Mouse (Mus musculus) Patski (cell line): ENCODE measurements around the gene Prss58. TPM values are rescaled to one million over a fixed set of nuclear protein-coding genes. Genes with fewer than 3 reads are reported as not detected.

Experiments used
- ATAC-seq: fragments of 100-300 bp; one replicate; pipeline ENCODE4 v1.8.0; 2021
- CTCF ChIA-PET: fragments of 350-600 bp; sonication (Branson Sonifier 250); formaldehyde crosslinking; loops from one replicate; lab custom pipeline; 2022; ENCODE audit warnings: inconsistent platforms; lab: Charles Lee
- POLR2A ChIA-PET: fragments of 350-600 bp; sonication (Branson Sonifier 250); formaldehyde crosslinking; loops from one replicate; lab custom pipeline; 2022; ENCODE audit warnings: antibody characterized with exemption, inconsistent platforms; lab: Charles Lee
- DNase-seq: peaks from one replicate; pipeline ENCODE4 v3.0.0-alpha.2; 2011; ENCODE audit warnings: low read depth, low spot score
- H3K27me3 ChIP-seq: fragments of 371-371 bp; one replicate; pipeline ENCODE4 v1.5.1; 2021
- CTCF ChIP-seq: fragments of 100-300 bp; IDR thresholded peaks from one replicate; pipeline ENCODE4 v1.5.1; 2021
- in situ Hi-C: fragments of 300-500 bp; cut with MboI; formaldehyde crosslinking; loops from 3 replicates; pipeline ENCODE4 v1.11.1; 2018; ENCODE audit warnings: low pct_unique_long_range_greater_than_20kb, mixed read lengths
- polyA plus RNA-seq: library from polyadenylated mRNA; unstranded; gene quantifications from one replicate; pipeline ENCODE4 v1.2.3, GENCODE M21; 2021

Prss58 gene
- polyA plus RNA-seq = not detected

- ATAC-seq (no peak), DNase-seq (no peak)
- CTCF ChIA-PET = no interaction called here
- TF ChIP-seq CTCF = no peak
- in situ Hi-C loops = no loop called here
- peaks cover 13% of the 10 kb centered on the region for H3K27me3 ChIP-seq
- POLR2A ChIA-PET = no interaction called here
Observed at GRCm38 (mm10) chr6:40900287-40900686, at the start of gene Prss58. Gene Prss58, minus strand, starts transcription at chr6:40900387.

- in situ Hi-C loops = no loop called here
- DNase-seq (no peak), ATAC-seq (no peak)
- ChIA-PET POLR2A (no interaction called here), CTCF (interaction anchor here (1.1 kb wide), 1 partner anchor 613 kb away, joined by 3 read pairs; no protein-coding TSS in a partner anchor)
- H3K27me3 ChIP-seq = no peaks in the 10 kb centered on the region
- TF ChIP-seq CTCF = no peak
Observed at GRCm38 (mm10) chr6:40940457-40940856, 40.3 kb upstream of the Prss58 start, which contains the start of gene 1700074P13Rik. Gene 1700074P13Rik, minus strand, starts transcription at chr6:40940557.

DNA sequence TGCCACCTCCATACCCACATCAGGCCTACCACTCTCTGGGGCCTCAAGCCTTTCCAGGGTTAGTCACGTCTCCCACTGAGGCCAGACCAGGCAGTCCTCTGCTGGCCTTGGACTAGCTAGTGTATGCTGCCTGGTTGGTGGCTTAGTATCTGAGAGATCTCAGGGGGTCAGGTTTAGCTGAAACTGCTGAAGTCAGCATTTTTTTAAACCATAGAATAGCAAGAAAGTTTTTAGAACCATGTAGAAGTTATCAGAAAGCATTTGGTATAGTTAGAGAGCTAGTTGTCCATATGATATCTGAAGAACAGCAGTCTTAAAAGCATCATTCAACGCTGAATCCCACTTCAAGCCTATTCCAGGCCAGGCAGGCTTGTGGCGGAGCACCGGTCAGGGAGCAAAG, 19.8 kb upstream of the Prss58 start:
- in situ Hi-C loops = no loop called here
- no peaks in the 10 kb centered on the region for H3K27me3 ChIP-seq
- no peak for ATAC-seq
- no peak for DNase-seq
- ChIA-PET CTCF (interaction anchor here (1.1 kb wide), 1 partner anchor 22 kb away, joined by 3 read pairs; no protein-coding TSS in a partner anchor), POLR2A (no interaction called here)
- TF ChIP-seq CTCF = no peak

DNA sequence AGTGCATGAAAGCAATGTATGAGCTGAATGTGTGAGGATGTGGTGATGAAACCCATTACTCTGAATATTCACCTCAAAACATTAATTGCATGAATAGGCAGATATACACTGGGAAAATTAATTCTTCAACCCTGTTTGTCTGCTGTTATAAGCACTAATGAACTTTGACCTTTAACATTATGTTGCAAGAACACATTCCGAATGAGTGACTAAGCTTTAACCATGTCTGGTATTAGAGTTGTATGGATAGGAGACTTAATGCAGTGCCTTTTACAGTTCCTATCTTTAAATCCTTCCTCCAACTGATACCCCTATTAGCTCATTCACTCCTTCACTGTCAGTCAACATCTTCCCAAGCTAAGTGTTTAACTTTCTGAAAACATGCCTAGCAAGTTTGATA, 5.5 kb downstream of the Prss58 start:
- POLR2A ChIA-PET = no interaction called here
- DNase-seq (no peak), ATAC-seq (no peak)
- peaks cover 8% of the 10 kb centered on the region for H3K27me3 ChIP-seq
- CTCF ChIA-PET = interaction anchor here (2.0 kb wide), 1 partner anchor 16 kb away, joined by 5 read pairs; no protein-coding TSS in a partner anchor
- no peak for TF ChIP-seq CTCF
- in situ Hi-C loops = no loop called here

- peak; percentile 76 for ATAC-seq
- ChIA-PET POLR2A (no interaction called here), CTCF (interaction anchor here (1.6 to 2.0 kb wide), 2 partner anchors 14 to 57 kb away, joined by 4 to 5 read pairs; partner anchors contain the start of gene Gm4744)
- TF ChIP-seq CTCF = peak; percentile 78
- H3K27me3 ChIP-seq = peaks cover 8% of the 10 kb centered on the region
- DNase-seq = peak; percentile 2
- in situ Hi-C loops = no loop called here
Observed at GRCm38 (mm10) chr6:40893577-40893976, 6.6 kb downstream of the Prss58 start.

DNA sequence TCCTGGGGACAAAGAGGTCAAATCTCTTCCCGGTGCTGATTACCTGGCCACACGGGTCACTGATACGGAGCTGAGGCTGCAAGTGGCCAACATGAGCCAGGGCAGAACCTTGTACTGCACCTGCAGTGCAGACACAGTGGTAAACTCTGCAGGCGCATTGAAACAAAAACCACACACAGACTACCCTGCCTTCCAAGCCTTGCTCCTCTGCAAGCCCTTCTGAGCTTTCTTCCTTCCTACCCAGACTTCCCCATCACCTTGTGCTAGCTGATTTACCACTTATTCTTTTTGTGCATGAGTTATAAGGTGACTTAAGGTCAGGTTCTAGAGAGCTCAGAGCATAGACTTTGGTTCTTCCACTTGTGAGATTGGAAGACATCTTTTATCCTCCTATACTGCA, 8.4 kb downstream of the Prss58 start:
- POLR2A ChIA-PET = no interaction called here
- no peak for TF ChIP-seq CTCF
- DNase-seq (no peak), ATAC-seq (no peak)
- in situ Hi-C loops = no loop called here
- H3K27me3 ChIP-seq = peaks cover 4% of the 10 kb centered on the region
- CTCF ChIA-PET = interaction anchor here (1.1 kb wide), 1 partner anchor 11 kb away, joined by 3 read pairs; no protein-coding TSS in a partner anchor

DNA sequence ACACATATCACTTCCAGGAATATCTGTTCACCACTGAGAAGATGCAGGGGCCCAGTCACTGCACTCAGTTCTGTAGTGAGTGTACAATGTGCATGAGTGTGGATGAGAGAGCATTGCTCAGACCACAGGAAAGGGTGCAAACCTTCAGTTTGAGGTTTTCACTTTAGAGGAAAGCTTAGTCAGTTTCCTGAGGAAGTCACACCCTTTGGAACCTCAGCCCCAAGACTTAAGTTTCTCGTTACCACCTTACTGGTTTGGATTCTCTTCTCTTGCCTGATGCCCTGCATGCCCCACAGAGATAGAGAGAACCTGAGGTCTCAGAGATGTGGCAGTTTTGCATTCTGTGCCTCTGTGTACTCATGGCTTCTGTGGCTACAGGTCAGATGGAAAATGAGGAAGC, 9.2 kb downstream of the Prss58 start:
- H3K27me3 ChIP-seq = peaks cover 9% of the 10 kb centered on the region
- in situ Hi-C loops = no loop called here
- DNase-seq (no peak), ATAC-seq (no peak)
- ChIA-PET CTCF (no interaction called here), POLR2A (no interaction called here)
- no peak for TF ChIP-seq CTCF

DNA sequence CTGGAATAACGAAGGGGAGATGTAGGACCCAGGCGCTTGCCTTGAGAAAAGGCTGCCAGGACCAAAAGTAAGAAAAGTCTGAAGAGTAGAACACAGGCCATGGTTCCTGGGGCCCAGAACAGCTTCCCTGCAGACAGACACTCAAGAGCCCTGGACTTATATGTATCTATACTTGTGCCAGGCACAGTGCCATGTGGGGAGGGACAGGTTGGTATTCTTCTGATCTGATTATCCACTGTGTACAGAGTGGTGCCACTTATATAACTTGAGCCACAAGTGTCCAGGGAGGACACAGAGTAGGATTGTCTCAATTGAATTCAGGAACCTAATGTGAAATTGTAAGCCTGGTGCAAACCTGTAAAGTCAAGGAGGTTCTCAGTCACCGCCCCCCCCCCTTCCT, 12.8 kb downstream of the Prss58 start, which contains the start of gene Moxd2:
Moxd2 (minus strand) TSS at position 101 of the 400 bp plus-strand sequence.
- TF ChIP-seq CTCF = no peak
- POLR2A ChIA-PET = no interaction called here
- in situ Hi-C loops = no loop called here
- DNase-seq = no peak
- ATAC-seq = no peak
- CTCF ChIA-PET = no interaction called here
- H3K27me3 ChIP-seq = peaks cover 13% of the 10 kb centered on the region

DNA sequence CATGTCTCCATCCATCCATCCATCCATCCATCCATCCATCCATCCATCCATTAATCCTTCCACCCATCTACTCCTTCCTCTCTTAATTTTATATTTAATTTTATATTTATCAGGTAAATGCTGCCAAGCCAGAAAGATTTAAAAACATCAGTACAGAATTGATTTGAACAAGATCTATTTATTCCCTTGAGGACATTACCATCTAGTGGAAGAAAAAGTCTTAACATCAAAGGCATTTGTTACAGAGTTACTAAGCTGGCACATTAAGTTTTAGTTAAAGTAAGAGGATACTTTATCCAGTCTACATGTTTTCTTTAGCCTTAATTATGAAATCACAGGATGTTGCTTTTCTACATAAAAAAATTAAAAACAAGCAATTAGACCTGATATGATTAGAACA, 54.9 kb downstream of the Prss58 start:
- in situ Hi-C loops = no loop called here
- no peak for TF ChIP-seq CTCF
- peaks cover 19% of the 10 kb centered on the region for H3K27me3 ChIP-seq
- POLR2A ChIA-PET = no interaction called here
- CTCF ChIA-PET = no interaction called here
- DNase-seq = no peak
- no peak for ATAC-seq

Other genes with a start within 250 kb of the Prss58 start
- gene Moxd2, start 12.9 kb downstream of the Prss58 start, polyA plus RNA-seq = not detected
- gene 1700074P13Rik, start 40.2 kb upstream of the Prss58 start, polyA plus RNA-seq = not detected
- not detected for gene Gm4744, start 51.5 kb upstream of the Prss58 start, polyA plus RNA-seq
- not detected for gene 1810009J06Rik, start 64.4 kb upstream of the Prss58 start, polyA plus RNA-seq
- not detected for gene Gm2663, start 99.1 kb upstream of the Prss58 start, polyA plus RNA-seq
- gene 2210010C04Rik, start 135.1 kb upstream of the Prss58 start, polyA plus RNA-seq = 0.09 TPM